Mouse (Mus musculus) embryo, embryonic 11 days (tissue): Measurements from ENCODE around the gene Zfp622.
"Not testable (repeated sequence)": the region's sequence is repeated elsewhere in the genome, so short reads cannot be mapped to it uniquely, and the experiment has no call there.

Experiments used
- DNase-seq: peaks from one replicate; pipeline ENCODE4 v3.0.0-alpha.2; 2015

The Zfp622 gene

GRCm38 (mm10) chr15:25972758-25973157 lies 11.4 kb upstream of the Zfp622 start:
- no peak for DNase-seq

DNA sequence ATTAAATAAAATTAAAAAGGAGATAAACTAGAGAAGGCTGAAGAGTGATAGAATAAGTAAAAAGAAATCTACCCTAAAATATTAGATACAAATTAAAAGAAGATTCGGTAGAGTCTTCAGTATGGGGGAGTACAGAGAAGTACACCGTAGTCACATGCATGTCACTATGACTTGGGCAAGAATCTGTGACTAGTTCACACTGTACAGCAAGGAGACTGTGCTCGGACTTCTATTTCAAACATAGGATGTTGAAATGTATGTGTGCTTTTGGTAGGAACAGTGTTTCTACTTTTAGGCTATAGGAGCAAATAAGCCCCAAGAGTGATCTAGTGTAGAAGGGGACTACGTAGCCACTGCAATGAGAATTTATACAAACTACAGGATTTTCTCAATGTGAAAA lies 9.8 kb upstream of the Zfp622 start:
- no peak for DNase-seq

DNA sequence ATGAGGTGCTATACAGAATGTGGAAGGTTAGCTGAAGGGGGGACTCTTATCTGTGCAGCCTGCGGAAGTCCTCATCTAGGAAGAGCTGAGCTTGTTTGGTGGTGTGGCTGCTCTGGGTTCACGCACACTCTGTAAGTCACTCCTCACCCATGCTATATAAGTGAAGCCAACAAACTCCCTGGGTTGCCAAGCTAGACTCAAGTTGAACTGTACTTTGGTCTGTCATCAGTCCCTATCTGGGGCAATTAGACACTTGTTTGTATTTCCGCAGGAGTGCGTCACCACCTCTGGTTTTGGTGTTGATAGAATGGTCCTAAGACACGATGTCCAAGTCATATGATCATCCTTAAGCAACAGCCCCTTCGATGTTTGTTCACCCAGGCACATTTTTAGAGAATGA lies 8.4 kb upstream of the Zfp622 start:
- no peak for DNase-seq

GRCm38 (mm10) chr15:25983614-25984013 lies 552 bp upstream of the Zfp622 start:
- DNase-seq = not testable (repeated sequence)

GRCm38 (mm10) chr15:25984734-25985492 lies 747 bp downstream of the Zfp622 start:
- no peak for DNase-seq

DNA sequence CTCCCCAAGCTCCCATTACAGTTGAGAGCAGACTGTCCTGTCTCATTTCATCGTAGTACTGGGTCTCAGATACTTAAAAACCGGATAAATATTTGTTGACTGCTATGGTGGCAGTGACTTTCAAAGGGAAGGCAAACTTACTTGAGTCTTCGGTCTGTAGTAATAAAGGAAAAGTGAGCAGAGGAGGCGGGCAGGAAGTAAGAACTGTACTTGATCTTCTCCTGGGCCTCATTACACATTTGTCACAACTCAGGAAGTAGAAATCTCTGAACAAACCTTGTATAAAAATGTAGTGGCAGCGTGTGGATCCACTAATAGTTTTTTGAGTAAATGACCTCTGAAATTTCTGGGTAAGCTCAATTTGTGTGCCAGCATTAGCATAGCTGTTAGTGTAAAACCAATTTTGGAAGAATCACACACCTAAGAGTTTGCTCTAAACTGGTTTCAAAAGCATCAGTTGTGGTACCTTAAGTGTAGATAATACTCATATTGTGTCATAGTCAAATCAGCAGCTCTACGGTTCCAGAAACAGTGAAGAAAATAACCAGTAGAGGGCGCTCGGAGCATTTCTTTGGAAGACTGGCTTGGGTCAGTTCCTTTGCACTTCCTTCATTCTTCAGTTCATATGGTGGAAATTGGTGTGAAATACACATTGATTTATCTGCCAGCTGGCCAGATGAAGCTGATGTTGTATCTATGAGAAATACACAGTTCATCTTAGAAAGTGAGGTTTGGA lies 9.0 kb downstream of the Zfp622 start:
- peak; percentile 85 for DNase-seq

- peak; percentile 66 for DNase-seq
These were observed 11.4 kb downstream of the Zfp622 start for GRCm38 (mm10) chr15:25995521-25995920.

DNA sequence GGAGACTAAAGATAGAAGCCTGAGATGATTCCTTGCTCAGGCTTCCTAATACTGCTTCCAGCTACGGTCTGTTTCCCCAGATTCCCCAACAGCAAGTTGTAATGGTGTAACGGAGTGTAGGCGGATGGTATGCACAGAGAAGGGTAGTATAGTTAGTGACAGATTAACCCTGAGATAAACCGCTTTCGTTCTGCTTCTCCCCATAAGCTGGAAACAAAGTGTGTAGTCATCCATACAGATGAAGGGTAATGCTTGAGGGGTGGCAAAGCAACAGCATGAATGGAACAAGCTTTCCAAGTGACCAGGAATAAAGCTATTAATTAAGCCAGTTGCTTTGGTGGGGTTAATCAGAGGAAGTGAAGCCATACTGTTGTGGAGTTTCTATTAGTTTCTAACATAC lies 15.4 kb downstream of the Zfp622 start:
- not testable (repeated sequence) for DNase-seq

DNA sequence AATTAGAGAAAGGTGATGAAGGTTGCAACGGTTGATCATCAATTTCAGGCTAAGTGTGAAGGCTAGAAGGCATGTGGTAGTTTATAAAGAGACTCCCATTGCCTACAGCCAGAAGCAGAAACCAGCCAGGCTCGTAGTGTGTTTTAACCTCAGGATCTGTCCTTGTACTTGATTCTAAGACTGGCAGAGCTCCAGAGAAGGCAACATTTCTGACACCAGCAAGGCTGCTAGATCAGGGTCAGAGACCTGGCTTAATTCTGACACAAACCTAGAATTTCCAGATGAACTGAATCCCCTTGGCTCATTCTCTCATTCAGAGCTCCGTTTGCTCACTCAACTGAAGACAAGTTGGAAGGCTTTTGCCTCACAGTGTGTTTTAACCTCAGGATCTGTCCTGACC lies 24.5 kb downstream of the Zfp622 start:
- DNase-seq = no peak

GRCm38 (mm10) chr15:26012891-26013290 lies 28.7 kb downstream of the Zfp622 start:
- peak; percentile 51 for DNase-seq

GRCm38 (mm10) chr15:26015979-26016665 lies 32.0 kb downstream of the Zfp622 start:
- DNase-seq = peak; percentile 85

- DNase-seq = no peak
These were observed 37.6 kb downstream of the Zfp622 start for GRCm38 (mm10) chr15:26021721-26022120.

DNA sequence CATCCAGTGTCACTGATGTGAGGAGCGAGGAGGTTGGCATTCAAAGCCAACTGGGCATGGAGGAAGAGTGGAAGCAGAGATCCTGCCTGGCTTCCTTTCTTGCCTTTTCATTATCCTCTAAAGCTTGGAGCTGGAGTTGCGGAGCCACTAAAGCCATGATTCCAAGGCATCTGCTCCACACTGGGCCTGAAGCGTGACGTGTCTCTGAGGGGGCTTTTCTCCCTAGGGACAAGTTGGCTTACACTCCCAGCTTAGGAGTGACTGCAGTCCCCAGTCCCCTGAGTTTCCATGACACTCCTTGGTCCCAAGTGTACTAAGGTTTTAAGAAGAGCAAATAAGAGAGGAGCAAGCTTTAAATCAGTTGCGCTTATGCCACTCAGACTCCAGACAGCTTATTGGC lies 38.5 kb downstream of the Zfp622 start:
- DNase-seq = no peak

- no peak for DNase-seq
These were observed 47.5 kb downstream of the Zfp622 start for GRCm38 (mm10) chr15:26031692-26032091.

DNA sequence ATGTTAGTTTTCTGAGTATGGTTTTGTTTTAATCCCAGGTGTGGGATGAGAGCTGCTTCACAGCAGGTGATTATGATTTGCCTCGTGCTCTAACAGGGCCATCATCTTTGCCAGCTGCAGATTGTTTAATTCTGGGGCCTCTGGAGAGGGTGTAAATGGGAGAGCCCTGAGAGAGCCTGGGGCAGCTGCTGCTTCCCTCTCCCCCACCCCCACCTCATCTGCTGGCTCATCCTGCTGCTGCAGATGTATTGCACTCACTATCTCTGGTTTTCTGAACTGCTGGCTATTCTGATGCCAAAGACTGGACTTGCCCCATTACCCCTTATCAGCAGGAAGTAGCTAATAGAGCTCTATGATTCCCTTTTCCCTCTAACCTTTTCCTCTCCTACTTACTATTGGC lies 56.4 kb downstream of the Zfp622 start:
- no peak for DNase-seq

DNA sequence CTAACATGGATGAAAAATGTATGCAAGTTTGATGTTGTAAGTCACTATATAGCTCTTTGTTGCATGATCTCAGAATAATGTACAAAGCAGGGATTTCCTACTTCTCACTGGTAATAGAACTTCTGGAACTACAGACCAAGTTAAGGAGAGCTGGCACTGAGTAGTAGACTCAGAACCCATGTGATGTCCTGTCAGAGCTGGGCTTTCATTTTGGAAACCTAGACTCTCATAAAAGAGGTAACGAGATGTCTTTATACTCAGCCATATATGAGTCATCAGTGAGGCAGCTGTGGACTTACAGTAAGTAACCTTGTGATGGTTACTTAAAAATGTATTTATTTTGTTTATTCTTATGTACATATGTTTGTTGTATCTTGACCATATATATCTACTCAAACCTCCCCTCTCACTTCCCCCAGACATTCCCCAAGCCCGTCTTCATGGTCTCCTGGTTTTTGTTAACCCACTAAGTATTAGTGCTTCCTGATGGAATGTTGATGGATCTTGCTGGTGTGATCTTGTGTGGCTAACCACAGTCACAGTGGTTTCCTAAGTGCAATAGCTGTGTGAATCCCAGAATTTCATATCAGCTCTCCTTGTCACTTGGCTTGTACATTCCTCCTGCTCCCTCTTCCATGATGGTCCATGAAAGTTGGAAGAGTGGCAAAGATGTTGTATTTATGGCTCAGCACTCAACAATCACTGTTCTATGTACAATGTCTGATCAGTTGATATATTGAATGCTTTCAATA lies 57.2 kb downstream of the Zfp622 start:
- DNase-seq = no peak
